Mouse (Mus musculus): ENCODE measurements around the gene Vgll3.

GRCm38 (mm10) chr16:65834721-65835120 lies 19.7 kb downstream of the Vgll3 start:
- TF ChIP-seq POLR2A (IDR thresholded peaks at IDR 0.05; ENCODE audit: control insufficient read depth in 1 of 2, insufficient read depth in 1 of 2, low read depth in 1 of 2, low read length in 2 of 2, poor library complexity in 1 of 2): no peak
- no peak for TF ChIP-seq MXI1 (IDR thresholded peaks at IDR 0.05; ENCODE audit: low read depth, low read length)
- TF ChIP-seq EP300 (IDR thresholded peaks at IDR 0.05; ENCODE audit: low read depth in 1 of 2, low read length in 2 of 2): no peak
- no peak for TF ChIP-seq CTCF (IDR thresholded peaks at IDR 0.05 in 2 of 3, conservative IDR thresholded peaks at IDR 0.05 in 1 of 3; ENCODE audit: control insufficient read depth in 1 of 3, insufficient read depth in 1 of 3, low read depth in 2 of 3, low read length in 3 of 3, poor library complexity in 1 of 3, severe bottlenecking in 1 of 3)
- no peak for TF ChIP-seq JUND (IDR thresholded peaks at IDR 0.05; ENCODE audit: low read depth, low read length)
- TF ChIP-seq GATA1 (IDR thresholded peaks at IDR 0.05; ENCODE audit: low read depth, low read length): no peak
- no peak for TF ChIP-seq TAL1 (IDR thresholded peaks at IDR 0.05; ENCODE audit: low read length)
- no peak for TF ChIP-seq BHLHE40 (IDR thresholded peaks at IDR 0.05; ENCODE audit: borderline replicate concordance, low read depth, low read length)

Measured in MEL (cell line).